In genomic region chr2:163463251-163463769, GRCm38 (mm10) we compare ENCODE assay signal across 30 mouse cellular contexts. TPM values are rescaled to one million over a fixed set of nuclear protein-coding genes. Genes with fewer than 3 reads are reported as not detected.
DNase-seq lines count a peak whose midpoint lies in the region; ATAC-seq and TF ChIP-seq lines count a peak whose summit lies in the region.
"Had no signal": no experiment of that assay in that cellular context is flagged by ENCODE, and none has a peak within 500 bp of the region (broad histone marks: within the 10 kb centered on the region; RNA-seq: fewer than 3 reads in every experiment).

No protein-coding gene starts in this region.

- no peak for TF ChIP-seq CTCF in cerebellum, adult 2 months (IDR thresholded peaks at IDR 0.05; ENCODE audit: borderline replicate concordance, insufficient read depth, low read depth, low read length)
- no peak for TF ChIP-seq CTCF in E14TG2a.4 (conservative IDR thresholded peaks at IDR 0.05; ENCODE audit: low read length)

- H3K9me3 ChIP-seq in heart, embryonic 10.5 days = no peaks in the 10 kb centered on the region
- peaks cover 21% of the 10 kb centered on the region for H3K9me3 ChIP-seq in E14TG2a.4 (ENCODE audit: low read length)
- H3K9me3 ChIP-seq: forebrain, embryonic 15.5 days; limb, embryonic 10.5 days; limb, embryonic 15.5 days; midbrain, embryonic 10.5 days; midbrain, embryonic 15.5 days; neural tube, embryonic 15.5 days had no signal

- peaks cover 21% of the 10 kb centered on the region for H3K4me1 ChIP-seq in cerebellum, adult 2 months (ENCODE audit: control insufficient read depth, insufficient read depth, low read length)
- peaks cover 60% of the 10 kb centered on the region for H3K4me1 ChIP-seq in heart, embryonic 10.5 days
- peaks cover 88% of the 10 kb centered on the region for H3K4me1 ChIP-seq in E14TG2a.4 (replicated peaks; ENCODE audit: low read depth, low read length)
- H3K4me1 ChIP-seq: limb, embryonic 10.5 days; limb, embryonic 15.5 days had no signal

- peaks cover 12% of the 10 kb centered on the region for H3K36me3 ChIP-seq in heart, embryonic 10.5 days
- peaks cover 45% of the 10 kb centered on the region for H3K36me3 ChIP-seq in E14TG2a.4 (ENCODE audit: insufficient read depth, low read length)

- 79% methylated on average over 10 of the region's 10 CpGs for WGBS in cerebellum, adult 2 months
- WGBS in heart, embryonic 10.5 days = 48% methylated on average over 10 of the region's 10 CpGs

- no peak for TF ChIP-seq POLR2A in cerebellum, adult 2 months (IDR thresholded peaks at IDR 0.05; ENCODE audit: borderline replicate concordance, insufficient read depth, low read length)

- H3K27me3 ChIP-seq in cerebellum, adult 2 months (ENCODE audit: control insufficient read depth, insufficient read depth, low read length) = no peaks in the 10 kb centered on the region
- peaks cover 21% of the 10 kb centered on the region for H3K27me3 ChIP-seq in heart, embryonic 10.5 days (ENCODE audit: insufficient read depth, poor library complexity, severe bottlenecking)
- no peaks in the 10 kb centered on the region for H3K27me3 ChIP-seq in E14TG2a.4 (ENCODE audit: insufficient read depth, low read length)
- H3K27me3 ChIP-seq: forebrain, embryonic 15.5 days; midbrain, embryonic 15.5 days had no signal

- H3K4me3 ChIP-seq in cerebellum, adult 2 months (replicated peaks; ENCODE audit: insufficient read depth, low read depth, low read length) = no peak overlapping the region
- H3K4me3 ChIP-seq in heart, embryonic 10.5 days = no peak overlapping the region
- H3K4me3 ChIP-seq in E14TG2a.4 (replicated peaks; ENCODE audit: low read length) = peak overlapping the region; percentile 56; the same call in 1 of the 2 replicates
- H3K4me3 ChIP-seq: forebrain, embryonic 15.5 days; limb, embryonic 10.5 days; limb, embryonic 15.5 days; midbrain, embryonic 10.5 days; midbrain, embryonic 15.5 days; neural tube, embryonic 15.5 days had no signal

- ATAC-seq in activated CD4-positive, CD25-positive, alpha-beta regulatory T cell, adult 4 months = no peak
- ATAC-seq: forebrain, embryonic 15.5 days; intestine, postnatal 0 days; midbrain, embryonic 15.5 days had no signal

- H3K27ac ChIP-seq in cerebellum, adult 2 months (ENCODE audit: insufficient read depth, low read length) = no peak overlapping the region
- H3K27ac ChIP-seq in heart, embryonic 10.5 days = peak overlapping the region; percentile 83
- H3K27ac ChIP-seq: forebrain, embryonic 15.5 days; hindbrain, embryonic 14.5 days; limb, embryonic 10.5 days; limb, embryonic 15.5 days; liver, embryonic 14.5 days; midbrain, embryonic 10.5 days; midbrain, embryonic 15.5 days; neural tube, embryonic 15.5 days had no signal

- peak; percentile 1 for DNase-seq in cerebellum, adult 8-10 months
- no peak for DNase-seq in cerebellum, adult 2 months
- DNase-seq in heart, embryonic 10.5 days (ENCODE audit: low spot score) = no peak
- no peak for DNase-seq in heart, adult 11 months
- DNase-seq in R1 (ENCODE audit: low read depth, low spot score) = peak; percentile 100
- no peak for DNase-seq in embryo, embryonic 11 days
- DNase-seq: adrenal gland, postnatal 25 days; kidney, postnatal 14 days; layer of hippocampus, adult 9-11 months; lung, embryonic 14.5 days; lung, postnatal 14 days; retina, postnatal 1 day; right cerebral cortex, postnatal 14 days; thymus, postnatal 4 days had no signal

RNA-seq across cellular contexts. Expression of gene Fitm2, which starts 9.1 kb away (rescaled TPM):
- polyA plus RNA-seq in cerebellum, adult 2 months (2012; rRNA removed) = 20.2 and 21.5 TPM in 2 replicates
- 13.0 and 19.2 TPM in 2 replicates for polyA plus RNA-seq in heart, embryonic 10.5 days (2016; fragmentation: Nextera tagmentation; extraction: Ambion mirVana)
- polyA plus RNA-seq in activated CD4-positive, CD25-positive, alpha-beta regulatory T cell, adult 4 months (2017; shearing (Covaris generic)) = 1 to 10 TPM; 2.0 to 2.4 TPM

RNA-seq across cellular contexts. Expression of gene Gdap1l1, which starts 25.0 kb away (rescaled TPM):
- polyA plus RNA-seq in cerebellum, adult 2 months (2012; rRNA removed) = 126 and 128 TPM in 2 replicates
- 0.21 and 1.1 TPM in 2 replicates for polyA plus RNA-seq in heart, embryonic 10.5 days (2016; fragmentation: Nextera tagmentation; extraction: Ambion mirVana)
- not detected for polyA plus RNA-seq in activated CD4-positive, CD25-positive, alpha-beta regulatory T cell, adult 4 months (2017; shearing (Covaris generic))

RNA-seq across cellular contexts. Expression of gene R3hdml, which starts 28.8 kb away (rescaled TPM):
- not detected in 2 replicates for polyA plus RNA-seq in cerebellum, adult 2 months (2012; rRNA removed)
- polyA plus RNA-seq in heart, embryonic 10.5 days (2016; fragmentation: Nextera tagmentation; extraction: Ambion mirVana) = 0.20 TPM in 1 of 2 replicates, not detected in the other
- polyA plus RNA-seq in activated CD4-positive, CD25-positive, alpha-beta regulatory T cell, adult 4 months (2017; shearing (Covaris generic)) = not detected
- polyA plus RNA-seq: embryonic facial prominence, embryonic 11.5 days; forebrain, embryonic 15.5 days; gonadal fat pad, adult 2 months; heart, embryonic 14.5 days; limb, embryonic 10.5 days; liver, embryonic 14.5 days; lung, embryonic 14.5 days; midbrain, embryonic 10.5 days; midbrain, embryonic 15.5 days; stomach, embryonic 14.5 days; testis, adult 2 months had no signal

RNA-seq across cellular contexts. Expression of gene Oser1, which starts 38.8 kb away (rescaled TPM):
- 37.7 and 39.4 TPM in 2 replicates for polyA plus RNA-seq in cerebellum, adult 2 months (2012; rRNA removed)
- polyA plus RNA-seq in heart, embryonic 10.5 days (2016; fragmentation: Nextera tagmentation; extraction: Ambion mirVana) = 65.0 and 74.3 TPM in 2 replicates
- polyA plus RNA-seq in activated CD4-positive, CD25-positive, alpha-beta regulatory T cell, adult 4 months (2017; shearing (Covaris generic)) = 100 to 1,000 TPM; 107 to 116 TPM

RNA-seq across cellular contexts. Expression of gene Hnf4a, which starts 43.3 kb away (rescaled TPM):
- 0.02 and 0.03 TPM in 2 replicates for polyA plus RNA-seq in cerebellum, adult 2 months (2012; rRNA removed)
- 0.02 and 4.4 TPM in 2 replicates for polyA plus RNA-seq in heart, embryonic 10.5 days (2016; fragmentation: Nextera tagmentation; extraction: Ambion mirVana)
- polyA plus RNA-seq in activated CD4-positive, CD25-positive, alpha-beta regulatory T cell, adult 4 months (2017; shearing (Covaris generic)) = not detected
- polyA plus RNA-seq: embryonic facial prominence, embryonic 11.5 days; forebrain, embryonic 15.5 days; heart, embryonic 14.5 days; hindbrain, embryonic 14.5 days; limb, embryonic 10.5 days; midbrain, embryonic 15.5 days had no signal

Comparison
In these comparisons a context has a peak if more than half of its experiments do, and no peak if none do; other contexts are left out.
1. DNase-seq: peak in cerebellum, adult 8-10 months (single experiment) and R1 (single experiment); none in cerebellum, adult 2 months (0 of 2), heart, embryonic 10.5 days (single experiment), heart, adult 11 months (single experiment) and embryo, embryonic 11 days (single experiment).
2. RNA of gene Gdap1l1, which starts 25.0 kb away (polyA plus RNA-seq): 126 to 128 TPM in cerebellum, adult 2 months; 0.21 to 1.1 TPM in heart, embryonic 10.5 days and not detected in activated CD4-positive, CD25-positive, alpha-beta regulatory T cell, adult 4 months; every median in the first group is over 10 times any median in the second.